Mouse (Mus musculus) myocyte (in vitro differentiated cells): Measurements from ENCODE around the gene Ssbp3. TPM values are rescaled to one million over a fixed set of nuclear protein-coding genes. Genes with fewer than 3 reads are reported as not detected.

ENCODE experiments used
- H3K27me3 ChIP-seq: one replicate; pipeline ENCODE4 v1.6.1; 2011; ENCODE audit not compliant: control insufficient read depth, insufficient read depth, insufficient read length
- H3K36me3 ChIP-seq: one replicate; pipeline ENCODE4 v1.6.1; 2011; ENCODE audit not compliant: control insufficient read depth, insufficient read depth
- H3K4me2 ChIP-seq: one replicate; pipeline ENCODE4 v1.6.1; 2011; ENCODE audit warnings: low read depth, control low read depth
- H3K4me3 ChIP-seq: one replicate; pipeline ENCODE4 v1.5.1; 2011; ENCODE audit warnings: mild to moderate bottlenecking, control low read depth, moderate library complexity
- H3K79me2 ChIP-seq: one replicate; pipeline ENCODE4 v1.6.1; 2011; ENCODE audit not compliant: control insufficient read depth, insufficient read depth
- H3ac ChIP-seq: one replicate; pipeline ENCODE4 v1.6.1; 2011; ENCODE audit not compliant: control insufficient read depth, insufficient read length
- CEBPB ChIP-seq: IDR thresholded peaks from 2 replicates; pipeline ENCODE4 v1.6.1; 2011; ENCODE audit warnings: mild to moderate bottlenecking, moderate library complexity; ENCODE audit not compliant: poor library complexity, insufficient read depth, severe bottlenecking
- E2F4 ChIP-seq: IDR thresholded peaks from one replicate; pipeline ENCODE4 v1.6.1; 2011; ENCODE audit warnings: mild to moderate bottlenecking, control low read depth, moderate library complexity; ENCODE audit not compliant: insufficient read depth
- MAX ChIP-seq: IDR thresholded peaks from one replicate; pipeline ENCODE4 v1.6.1; 2011; ENCODE audit warnings: low read depth, mild to moderate bottlenecking, control low read depth
- MYOD1 ChIP-seq, 3 experiments: IDR thresholded peaks; one replicate each; pipeline ENCODE4 v1.6.1; 2011; ENCODE audit warnings: control low read depth in 2 of 3, low read depth in 2 of 3, mild to moderate bottlenecking in 2 of 3, moderate library complexity in 1 of 3; ENCODE audit not compliant: insufficient read length in 2 of 3, control insufficient read depth in 1 of 3
- MYOG ChIP-seq, 3 experiments: IDR thresholded peaks; one replicate each; pipeline ENCODE4 v1.6.1; 2011; ENCODE audit warnings: control low read depth in 2 of 3, low read depth in 2 of 3, mild to moderate bottlenecking in 2 of 3; ENCODE audit not compliant: insufficient read length in 2 of 3, control insufficient read depth in 1 of 3, insufficient read depth in 1 of 3
- POLR2A ChIP-seq: IDR thresholded peaks from one replicate; pipeline ENCODE4 v1.6.1; 2011; ENCODE audit warnings: low read depth, mild to moderate bottlenecking, control low read depth, moderate library complexity; ENCODE audit not compliant: insufficient read length
- POLR2AphosphoS2 ChIP-seq: IDR thresholded peaks from one replicate; pipeline ENCODE4 v1.6.1; 2011; ENCODE audit warnings: low read depth, control low read depth; ENCODE audit not compliant: insufficient read length
- REST ChIP-seq: IDR thresholded peaks from one replicate; pipeline ENCODE4 v1.6.1; 2011; ENCODE audit warnings: mild to moderate bottlenecking, control low read depth, moderate library complexity; ENCODE audit not compliant: insufficient read depth, insufficient read length
- SRF ChIP-seq: IDR thresholded peaks from one replicate; pipeline ENCODE4 v1.6.1; 2011; ENCODE audit warnings: low read depth; ENCODE audit not compliant: control insufficient read depth, insufficient read length
- TCF12 ChIP-seq: IDR thresholded peaks from one replicate; pipeline ENCODE4 v1.6.1; 2011; ENCODE audit warnings: mild to moderate bottlenecking, control low read depth; ENCODE audit not compliant: poor library complexity, insufficient read depth, severe bottlenecking
- TCF3 ChIP-seq: IDR thresholded peaks from one replicate; pipeline ENCODE4 v1.6.1; 2011; ENCODE audit warnings: low read depth, control low read depth; ENCODE audit not compliant: insufficient read length
- USF1 ChIP-seq: IDR thresholded peaks from one replicate; pipeline ENCODE4 v1.6.1; 2011; ENCODE audit warnings: low read depth, mild to moderate bottlenecking, control low read depth, moderate library complexity
- polyA plus RNA-seq: library from polyadenylated mRNA; unstranded; fragments of >200 nt; fragmentation: generic; extraction: Trizol; gene quantifications from one replicate; pipeline ENCODE4 v1.2.1, GENCODE M21; 2012; ENCODE audit warnings: missing spikeins

Ssbp3 gene
- polyA plus RNA-seq, 1 experiment = 59.4 TPM

GRCm38 (mm10) chr4:106928961-106929360 is 18.5 kb downstream of the Ssbp3 start:
- Histone ChIP-seq H3K4me2 (no peak overlapping the region), H3K27me3 (no peaks in the 10 kb centered on the region), H3ac (no peak overlapping the region), H3K79me2 (peaks cover 47% of the 10 kb centered on the region), H3K4me3 (no peak overlapping the region), H3K36me3 (peaks cover 6% of the 10 kb centered on the region)
- no peak for TF ChIP-seq SRF
- TF ChIP-seq REST = no peak
- TF ChIP-seq MYOD1 (IDR thresholded peaks at IDR 0.05; ENCODE audit: control insufficient read depth in 1 of 3, insufficient read length in 2 of 3, low read depth in 2 of 3) = no peak
- TF ChIP-seq POLR2AphosphoS2 = no peak

GRCm38 (mm10) chr4:106932583-106932982 is 22.1 kb downstream of the Ssbp3 start:
- TF ChIP-seq TCF3 = no peak
- TF ChIP-seq USF1 = no peak
- TF ChIP-seq TCF12 = no peak
- TF ChIP-seq MYOD1 (IDR thresholded peaks at IDR 0.05; ENCODE audit: control insufficient read depth in 1 of 3, insufficient read length in 2 of 3, low read depth in 2 of 3) = no peak
- TF ChIP-seq POLR2AphosphoS2 = no peak
- no peak for TF ChIP-seq REST
- no peak for TF ChIP-seq POLR2A
- no peak for TF ChIP-seq E2F4
- no peak for TF ChIP-seq CEBPB
- no peak for TF ChIP-seq MAX
- TF ChIP-seq SRF = no peak
- Histone ChIP-seq H3K27me3 (no peaks in the 10 kb centered on the region), H3K4me3 (no peak overlapping the region), H3K79me2 (peaks cover 48% of the 10 kb centered on the region), H3ac (no peak overlapping the region), H3K4me2 (no peak overlapping the region), H3K36me3 (no peaks in the 10 kb centered on the region)

GRCm38 (mm10) chr4:106933813-106934482 is 23.4 kb downstream of the Ssbp3 start:
- no peak overlapping the region for H3K4me3 ChIP-seq
- no peaks in the 10 kb centered on the region for H3K36me3 ChIP-seq
- peaks cover 46% of the 10 kb centered on the region for H3K79me2 ChIP-seq
- no peaks in the 10 kb centered on the region for H3K27me3 ChIP-seq
- no peak overlapping the region for H3K4me2 ChIP-seq
- H3ac ChIP-seq = no peak overlapping the region
- TF ChIP-seq MYOD1 (IDR thresholded peaks at IDR 0.05; ENCODE audit: control insufficient read depth in 1 of 3, insufficient read length in 2 of 3, low read depth in 2 of 3) (no peak), REST (no peak), CEBPB (no peak), SRF (no peak), TCF3 (no peak), USF1 (no peak), TCF12 (no peak), POLR2A (no peak), E2F4 (no peak), MYOG (IDR thresholded peaks at IDR 0.05; ENCODE audit: control insufficient read depth in 1 of 3, insufficient read depth in 1 of 3, insufficient read length in 2 of 3, low read depth in 2 of 3) (no peak), MAX (no peak), POLR2AphosphoS2 (no peak)

GRCm38 (mm10) chr4:106934931-106935582 is 24.6 kb downstream of the Ssbp3 start:
- H3K36me3 ChIP-seq = no peaks in the 10 kb centered on the region
- TF ChIP-seq TCF3 (peak; percentile 53), TCF12 (peak; percentile 12), CEBPB (no peak), MYOD1 (IDR thresholded peaks at IDR 0.05; ENCODE audit: control insufficient read depth in 1 of 3, insufficient read length in 2 of 3, low read depth in 2 of 3) (peak in 2 of 3 experiments; percentile 95 to 97), REST (no peak), USF1 (no peak), MYOG (IDR thresholded peaks at IDR 0.05; ENCODE audit: control insufficient read depth in 1 of 3, insufficient read depth in 1 of 3, insufficient read length in 2 of 3, low read depth in 2 of 3) (peak; percentile 16 to 85 (median 65))
- no peak overlapping the region for H3K4me3 ChIP-seq
- no peak overlapping the region for H3ac ChIP-seq
- peak overlapping the region; percentile 12 for H3K4me2 ChIP-seq
- H3K79me2 ChIP-seq = peaks cover 39% of the 10 kb centered on the region
- no peaks in the 10 kb centered on the region for H3K27me3 ChIP-seq

GRCm38 (mm10) chr4:106935583-106935935 is 25.1 kb downstream of the Ssbp3 start:
- H3K4me2 ChIP-seq = peak overlapping the region; percentile 12
- no peaks in the 10 kb centered on the region for H3K36me3 ChIP-seq
- H3K79me2 ChIP-seq = peaks cover 34% of the 10 kb centered on the region
- no peak overlapping the region for H3ac ChIP-seq
- TF ChIP-seq SRF (no peak), TCF3 (no peak), USF1 (no peak), POLR2AphosphoS2 (no peak), REST (no peak), TCF12 (no peak), MAX (no peak), MYOG (IDR thresholded peaks at IDR 0.05; ENCODE audit: control insufficient read depth in 1 of 3, insufficient read depth in 1 of 3, insufficient read length in 2 of 3, low read depth in 2 of 3) (no peak), MYOD1 (IDR thresholded peaks at IDR 0.05; ENCODE audit: control insufficient read depth in 1 of 3, insufficient read length in 2 of 3, low read depth in 2 of 3) (no peak), E2F4 (no peak), POLR2A (no peak), CEBPB (no peak)
- H3K4me3 ChIP-seq = no peak overlapping the region
- H3K27me3 ChIP-seq = no peaks in the 10 kb centered on the region
